Mouse (Mus musculus) retina, postnatal 1 day (tissue): Measurements from ENCODE around the gene Srsf2.
"Not testable (repeated sequence)": the region's sequence is repeated elsewhere in the genome, so short reads cannot be mapped to it uniquely, and the experiment has no call there.

ENCODE experiments used
- DNase-seq: peaks from one replicate; pipeline ENCODE4 v3.0.0-alpha.2; 2012

Gene Srsf2

DNA sequence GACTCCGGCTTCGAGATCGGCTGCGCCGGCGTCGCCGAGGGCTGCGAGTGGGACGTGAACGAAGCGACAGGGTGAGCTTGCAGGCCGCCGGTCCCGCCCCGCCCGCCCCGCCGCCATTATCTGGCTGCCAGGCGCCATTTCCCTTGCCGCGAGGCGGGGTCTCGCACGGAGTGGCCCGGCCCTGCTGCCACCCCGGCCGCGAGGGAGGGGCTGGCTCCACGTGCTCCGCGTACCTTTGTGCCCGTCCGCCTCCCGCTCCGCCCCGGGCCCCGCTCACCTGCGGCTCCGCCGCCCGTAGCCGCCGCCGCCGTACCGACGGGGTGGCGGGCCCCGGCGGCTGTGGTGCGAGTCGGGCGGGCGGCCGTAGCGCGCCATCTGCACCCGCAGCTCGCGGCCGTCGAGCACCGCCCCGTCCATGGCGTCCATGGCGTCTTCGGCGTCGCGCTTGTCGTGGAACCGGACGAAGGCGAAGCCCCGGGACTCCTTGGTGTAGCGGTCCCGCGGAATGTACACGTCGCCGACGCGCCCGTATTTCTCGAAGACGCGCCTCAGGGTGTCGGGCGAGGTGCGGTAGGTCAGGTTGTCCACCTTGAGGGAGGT, 503 bp downstream of the Srsf2 start, which contains the start of gene Mfsd11:
TSS of gene Mfsd11 (plus strand) at position 150 of the 600 bp plus-strand sequence.
- DNase-seq, result peak; percentile 80

DNA sequence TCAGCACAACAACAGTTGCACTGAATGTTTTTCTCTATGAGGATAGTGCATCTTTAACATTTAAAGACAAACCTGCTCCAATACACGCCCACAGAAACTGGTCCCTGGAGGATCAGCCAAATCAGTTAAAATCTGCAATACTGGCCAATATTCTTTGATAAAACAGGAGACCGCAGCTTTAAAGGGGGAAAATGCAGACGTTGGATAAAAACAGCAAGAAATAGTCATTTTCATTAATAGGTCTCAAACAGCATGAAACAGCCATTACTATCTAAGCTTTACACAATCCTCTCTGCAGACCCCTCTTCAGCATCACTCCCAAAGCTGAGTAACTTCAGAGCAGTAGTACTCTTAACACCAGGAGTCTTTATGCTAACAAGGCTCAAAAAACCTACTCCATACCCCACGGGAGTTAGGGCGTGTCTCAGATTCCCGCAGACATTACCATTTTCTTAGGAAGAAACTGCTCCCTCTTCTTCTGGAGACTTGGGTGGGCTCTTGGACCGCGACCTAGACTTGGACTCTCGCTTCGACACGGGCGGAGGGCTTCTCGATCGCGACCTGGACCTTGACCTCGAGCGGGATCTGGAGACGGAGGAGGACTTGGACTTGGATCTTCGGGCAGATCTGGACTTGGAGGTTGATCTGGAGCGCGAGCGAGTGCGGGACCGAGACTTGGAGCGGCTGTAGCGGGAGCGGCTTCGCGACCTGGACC, 1.2 kb downstream of the Srsf2 start:
- no peak for DNase-seq

DNA sequence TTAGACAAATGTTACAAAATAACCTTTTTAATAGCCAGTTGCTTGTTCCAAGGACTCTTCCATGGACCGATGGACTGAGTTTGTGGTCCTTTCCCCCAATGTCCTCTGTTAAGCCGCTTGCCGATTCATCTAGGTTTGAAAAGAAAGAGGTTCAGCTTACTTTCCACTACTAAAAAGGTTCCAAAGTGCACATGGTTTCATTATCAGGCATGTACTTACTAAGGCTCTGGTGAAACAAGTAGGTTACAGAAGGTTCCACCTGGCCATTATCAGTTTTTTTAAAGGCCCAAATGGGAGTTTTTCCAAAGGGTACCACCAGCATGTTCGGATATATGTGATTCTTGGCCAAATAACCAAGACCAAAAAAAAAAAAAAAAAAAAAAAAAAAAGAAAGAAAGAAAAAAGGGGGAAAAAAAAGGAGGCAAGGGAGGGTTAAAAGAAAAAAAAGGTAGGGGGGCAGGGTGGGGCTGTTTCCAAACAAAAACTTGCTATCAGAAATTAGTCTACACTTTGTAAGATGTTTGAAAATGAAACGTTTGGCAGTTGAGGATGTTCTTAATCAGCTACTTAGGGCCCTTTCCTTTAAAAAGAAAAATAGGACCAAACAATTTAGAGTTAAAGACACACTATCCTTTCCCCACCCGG, 1.9 kb downstream of the Srsf2 start:
- DNase-seq, result no peak

DNA sequence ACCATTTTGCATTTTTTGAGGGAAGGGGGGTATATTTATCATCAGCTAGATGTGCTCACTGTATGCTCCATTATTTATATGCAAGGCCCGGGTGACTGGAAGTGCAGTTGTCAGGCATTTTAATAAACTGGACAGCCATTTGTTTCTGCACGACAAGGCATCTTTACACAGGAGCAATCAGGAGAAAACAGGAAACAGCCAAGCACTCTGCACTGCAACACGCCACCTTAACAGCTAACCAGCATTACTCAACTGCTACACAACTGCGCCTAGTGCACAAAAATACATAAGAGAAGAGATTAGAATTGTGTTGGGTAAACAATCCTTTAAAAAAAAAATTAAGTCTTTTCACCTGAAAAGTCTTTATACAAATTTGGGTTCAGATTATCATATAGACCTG, 2.8 kb downstream of the Srsf2 start:
- no peak for DNase-seq

- DNase-seq, result no peak
Measured at GRCm38 (mm10) chr11:116849587-116849986, 3.3 kb downstream of the Srsf2 start.

DNA sequence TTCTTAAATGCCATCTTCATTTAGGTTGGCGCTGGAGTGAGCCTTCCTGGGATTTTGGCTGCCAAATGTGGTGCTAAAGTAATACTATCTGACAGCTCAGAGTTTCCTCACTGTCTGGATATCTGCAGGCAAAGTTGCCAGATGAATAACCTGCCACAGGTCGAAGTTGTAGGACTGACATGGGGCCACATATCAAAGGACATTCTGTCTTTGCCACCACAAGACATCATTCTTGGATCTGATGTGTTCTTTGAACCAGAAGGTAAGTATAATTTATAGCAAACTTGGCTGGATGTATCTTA, 4.1 kb downstream of the Srsf2 start:
- DNase-seq, result not testable (repeated sequence)

DNA sequence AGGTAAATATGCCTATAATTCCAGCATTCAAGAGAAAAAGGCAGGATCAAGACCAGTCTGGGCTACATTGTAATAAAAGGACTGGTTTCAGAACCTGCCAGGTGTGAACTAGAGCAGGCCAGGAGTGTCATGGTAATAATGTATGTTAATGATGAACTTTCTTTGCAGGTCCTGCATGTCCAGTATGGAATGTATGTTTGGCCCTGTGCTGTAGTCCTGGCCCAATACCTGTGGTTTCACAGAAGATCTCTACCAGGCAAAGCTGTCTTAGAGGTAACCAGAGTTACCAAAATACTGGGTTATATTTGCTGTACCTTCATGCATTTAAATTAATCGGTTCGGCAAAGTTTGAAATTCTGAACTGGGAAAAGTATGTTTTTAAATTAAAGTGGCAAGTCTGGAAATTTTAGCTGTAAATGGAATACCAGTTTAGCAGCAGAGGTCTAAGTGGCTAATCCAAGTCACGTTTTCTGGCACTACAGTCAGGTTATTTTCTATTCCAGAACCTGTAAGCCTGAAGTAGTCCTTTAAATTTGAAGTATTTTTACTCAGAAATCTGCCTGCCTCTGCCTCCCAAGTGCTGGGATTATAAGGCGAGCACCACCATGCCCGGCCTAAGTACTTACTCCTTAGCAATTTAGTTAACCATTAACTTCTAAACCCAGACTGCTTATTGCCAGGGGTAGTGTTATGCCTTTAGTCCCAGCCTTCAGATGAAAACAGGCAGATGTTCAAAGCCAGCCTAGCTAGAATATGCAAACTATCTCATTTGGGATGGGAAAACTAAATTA, 4.6 kb downstream of the Srsf2 start:
- no peak for DNase-seq

GRCm38 (mm10) chr11:116847187-116848085, 5.5 kb downstream of the Srsf2 start:
- no peak for DNase-seq

DNA sequence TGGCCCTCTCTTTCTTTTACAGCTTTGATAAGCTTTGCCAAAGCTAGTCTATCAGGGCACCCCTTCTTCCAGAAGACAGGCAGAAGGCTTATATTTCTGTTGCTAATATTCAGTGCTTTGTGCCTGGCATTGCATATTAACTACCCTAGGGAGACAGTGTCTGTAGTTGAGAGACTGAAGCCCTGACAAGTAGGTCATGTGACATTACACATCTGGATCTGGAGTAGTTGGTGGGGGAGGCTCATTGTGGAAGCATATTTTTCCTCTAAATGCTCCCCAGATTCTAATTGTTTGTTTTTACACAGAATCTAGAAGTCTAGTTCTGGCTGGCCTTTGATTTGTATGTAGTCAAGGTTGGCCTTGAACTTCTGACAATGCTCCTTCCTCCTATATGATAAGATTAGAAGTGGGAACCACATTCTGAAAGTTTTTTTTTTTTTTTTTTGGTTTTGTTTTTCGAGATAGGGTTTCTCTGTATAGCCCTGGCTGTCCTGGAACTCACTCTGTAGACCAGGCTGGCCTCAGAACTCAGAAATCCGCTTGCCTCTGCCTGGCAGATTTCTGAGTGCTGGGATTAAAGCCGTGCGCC, 6.2 kb downstream of the Srsf2 start:
- DNase-seq, result no peak

GRCm38 (mm10) chr11:116843261-116844233, 9.3 kb downstream of the Srsf2 start, which contains the start of the genes Mettl23 and Jmjd6:
Gene Mettl23 (plus strand): TSS chr11:116843278.
Gene Jmjd6 (minus strand): TSS chr11:116843449.
- DNase-seq, result peak; percentile 99

DNA sequence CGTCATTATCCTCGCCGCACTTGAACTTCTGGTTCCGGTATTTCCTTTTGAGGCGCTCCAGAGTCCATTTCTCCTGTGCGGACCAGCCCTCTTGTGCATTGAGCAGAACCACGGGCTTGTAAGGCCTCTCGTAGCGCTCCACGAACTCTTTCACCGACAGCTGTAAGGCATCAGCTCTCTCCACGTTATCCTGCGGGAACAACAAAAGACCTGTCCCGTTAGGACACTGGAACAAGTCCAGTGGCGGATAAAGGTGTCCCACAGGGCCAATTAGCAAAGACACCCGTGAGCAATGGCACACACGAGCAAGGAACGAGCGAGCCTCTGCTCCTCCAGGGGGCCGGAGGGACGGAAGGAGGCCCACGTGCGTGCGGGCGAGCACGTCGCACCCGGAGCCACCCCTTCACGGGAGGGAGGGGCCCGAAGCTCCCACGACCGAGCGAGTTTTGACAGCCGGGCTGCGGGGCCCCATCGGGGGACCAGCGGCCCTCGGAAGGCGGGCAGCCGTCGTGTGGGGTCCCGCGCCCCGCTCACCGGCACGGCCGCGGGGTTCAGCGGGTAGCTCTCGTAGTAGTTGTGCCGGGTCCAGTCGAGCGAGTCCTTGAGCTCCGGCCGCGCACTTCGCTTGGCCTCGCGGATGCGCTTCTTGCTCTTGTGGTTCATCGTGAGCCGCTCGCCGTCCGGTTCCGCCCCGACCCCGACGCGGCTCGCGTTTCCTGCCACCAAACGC, 10.2 kb downstream of the Srsf2 start:
- DNase-seq, result peak; percentile 80

GRCm38 (mm10) chr11:116840748-116841147, 12.1 kb downstream of the Srsf2 start:
- DNase-seq, result no peak

DNA sequence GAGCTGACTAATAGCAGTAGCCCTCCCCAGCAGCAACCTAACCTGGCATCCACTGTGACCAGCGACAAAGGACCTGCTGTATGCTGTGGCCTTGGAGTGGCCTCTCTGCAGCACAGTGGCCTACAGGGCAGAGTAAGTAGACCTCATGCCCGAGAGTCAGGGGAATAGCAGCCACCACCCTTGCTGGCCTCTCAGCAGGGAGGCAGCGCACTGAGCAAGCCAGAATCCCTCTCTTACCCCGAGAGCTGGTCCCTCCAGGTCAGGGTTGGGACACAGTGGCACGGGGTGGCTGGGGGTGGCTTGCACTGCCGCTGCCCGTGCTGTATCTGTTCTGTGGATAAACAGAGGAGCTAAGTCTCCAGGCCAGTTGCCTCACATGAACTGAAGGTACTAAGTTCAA, 13.3 kb downstream of the Srsf2 start:
- no peak for DNase-seq

DNA sequence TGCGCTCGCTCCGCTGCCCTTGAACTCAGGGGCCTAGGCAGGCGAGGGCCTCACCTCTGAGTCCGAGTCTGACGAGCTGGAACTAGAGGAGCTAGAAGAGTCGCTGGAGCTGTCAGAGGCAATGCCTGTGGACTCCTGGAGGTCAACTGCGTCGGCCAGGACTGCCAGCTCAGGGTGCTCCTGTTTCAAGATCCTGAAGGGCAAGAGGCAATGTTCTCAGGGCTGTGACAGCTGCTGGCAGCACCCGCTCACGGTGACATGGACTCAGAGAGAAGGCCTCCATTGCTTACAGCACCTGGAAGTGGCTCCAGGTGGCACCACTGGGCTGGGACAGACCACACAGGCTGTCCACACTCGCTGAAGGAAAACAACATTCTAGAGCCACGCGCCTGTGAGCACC, 14.0 kb downstream of the Srsf2 start:
- DNase-seq, result no peak

- DNase-seq, result no peak
Measured at GRCm38 (mm10) chr11:116837441-116837840, 15.5 kb downstream of the Srsf2 start.

DNA sequence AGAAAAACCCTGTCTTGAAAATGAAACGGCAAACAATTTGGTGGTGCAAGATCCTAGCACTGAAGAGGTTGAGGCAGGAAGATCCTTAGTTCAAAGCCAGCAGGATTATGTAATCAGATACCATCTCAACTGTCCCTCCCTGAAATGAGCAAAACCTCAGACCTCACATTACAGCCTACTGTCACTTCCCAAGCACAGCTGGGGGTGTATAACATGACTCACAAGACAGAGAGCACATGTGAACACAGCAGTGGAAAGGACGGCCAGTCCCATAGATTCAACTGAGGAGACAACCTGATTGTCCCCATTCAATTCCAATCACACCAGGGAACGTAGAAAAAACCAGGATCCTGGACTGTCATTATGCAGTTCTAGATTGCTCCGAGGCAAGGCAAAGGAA, 16.6 kb downstream of the Srsf2 start:
- DNase-seq, result no peak

- DNase-seq, result no peak
Measured at GRCm38 (mm10) chr11:116834954-116835353, 17.9 kb downstream of the Srsf2 start.

DNA sequence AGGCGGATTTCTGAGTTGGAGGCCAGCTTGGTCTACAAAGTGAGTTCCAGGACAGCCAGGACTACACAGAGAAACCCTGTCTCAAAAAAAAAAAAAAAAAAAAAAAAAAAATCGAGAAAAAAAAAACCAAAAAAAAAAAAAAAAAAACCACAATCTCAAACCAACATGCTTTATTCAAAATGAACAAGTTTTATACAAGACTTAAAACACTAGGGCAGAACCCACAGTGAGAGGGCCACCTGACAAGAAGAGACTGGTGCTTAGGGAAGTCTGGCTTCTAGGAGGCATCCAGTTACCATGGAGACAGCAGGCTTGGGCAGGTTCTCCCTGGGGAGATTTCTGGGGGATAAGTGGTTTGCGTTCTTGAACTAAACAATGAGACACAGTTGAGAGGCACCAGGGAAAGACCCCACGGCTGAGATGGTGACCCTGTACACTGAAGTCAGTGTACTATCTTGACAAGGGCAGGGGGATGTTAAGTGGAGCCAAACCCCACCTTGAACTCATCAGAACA, 20.7 kb downstream of the Srsf2 start:
- DNase-seq, result no peak

- DNase-seq, result peak; percentile 85
Measured at GRCm38 (mm10) chr11:116827534-116828165, 25.2 kb downstream of the Srsf2 start, which contains the start of gene Mxra7. Gene Mxra7 (minus strand): TSS chr11:116828046.
